Mouse (Mus musculus): ENCODE measurements around the gene Appl2. TPM values are rescaled to one million over a fixed set of nuclear protein-coding genes. Genes with fewer than 3 reads are reported as not detected.

The Appl2 gene
- 12.1 TPM for polyA plus RNA-seq (2017; shearing (Covaris generic))

DNA sequence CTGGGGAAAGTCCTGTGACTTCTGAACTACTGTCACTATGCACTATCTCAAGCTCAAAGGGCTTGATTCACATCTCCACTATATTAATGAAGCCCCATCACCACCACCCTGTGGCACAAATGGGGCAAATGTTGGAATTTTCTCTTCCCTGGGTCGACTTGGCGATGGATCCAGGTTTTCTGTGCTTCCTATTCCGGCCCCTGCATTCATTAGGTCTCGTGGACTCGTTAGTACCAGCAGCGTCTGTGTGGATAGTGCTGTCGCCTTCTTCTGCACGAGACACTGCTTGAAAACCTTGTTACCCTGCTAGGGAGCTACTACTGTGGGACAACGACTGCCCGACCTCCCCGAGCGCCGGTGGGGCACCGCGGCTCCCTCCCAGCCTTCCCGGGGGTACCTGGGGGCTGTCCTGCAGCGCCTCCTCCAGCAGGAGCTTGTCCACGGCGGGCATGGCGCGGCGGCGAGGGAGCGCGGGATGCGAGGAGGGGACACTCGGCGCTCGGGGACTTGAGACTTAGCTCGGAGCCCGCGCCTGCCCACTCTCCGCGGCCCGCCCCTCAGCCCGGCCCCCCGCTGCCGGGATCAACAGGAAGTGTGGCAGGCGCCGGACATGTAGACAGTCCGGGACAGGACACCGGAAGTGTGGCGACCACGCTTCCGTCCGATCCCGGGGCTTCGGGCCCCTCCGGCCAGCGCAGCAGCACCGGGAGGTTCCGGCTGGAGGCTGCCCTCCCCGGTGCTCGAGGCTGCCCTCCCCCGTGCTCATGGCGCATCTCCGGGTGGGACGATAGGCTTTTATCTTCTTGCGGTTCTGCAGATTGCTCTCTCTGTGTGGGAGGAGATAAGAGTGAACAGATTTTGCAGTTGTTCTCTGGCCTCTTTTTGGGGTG lies at the start of gene Appl2:
Appl2 (minus strand) TSS at position 608 of the 890 bp plus-strand sequence.

Other genes starting within 250 kb of the Appl2 start
- 0.27 TPM for gene Aldh1l2, start 114.6 kb downstream of the Appl2 start, polyA plus RNA-seq (2017; shearing (Covaris generic))
- gene Washc4, start 105.0 kb downstream of the Appl2 start, polyA plus RNA-seq (2017; shearing (Covaris generic)) = 52.4 TPM
- gene 1500009L16Rik, start 74.1 kb upstream of the Appl2 start, polyA plus RNA-seq (2017; shearing (Covaris generic)) = 2.1 TPM

All from CD4-positive, CD25-positive, alpha-beta regulatory T cell, adult 9 weeks (primary cell).